Mouse (Mus musculus) forebrain, embryonic 14.5 days (tissue): ENCODE data around the gene Cdc37l1. TPM values are rescaled to one million over a fixed set of nuclear protein-coding genes. Genes with fewer than 3 reads are reported as not detected.

Experiments used
- ATAC-seq: fragments of 200-750 bp; cut with Nextera tagmentation; 2 replicates; pipeline ENCODE4 v1.8.0; 2017; ENCODE audit warnings: mild to moderate bottlenecking, moderate library complexity
- DNase-seq: peaks from one replicate; pipeline ENCODE4 v3.0.0-alpha.2; 2015; ENCODE audit warnings: low spot score
- H3K27ac ChIP-seq: fragments of 300-500 bp; sonication (generic); 2 replicates; pipeline ENCODE4 v1.5.1; 2014; ENCODE audit warnings: low read depth, mild to moderate bottlenecking, control low read depth, low read length, moderate library complexity
- H3K27me3 ChIP-seq: fragments of 300-500 bp; sonication (generic); replicated peaks from 2 replicates; pipeline ENCODE4 v1.6.1; 2014; ENCODE audit warnings: low read length, control low read depth, mixed read lengths; ENCODE audit not compliant: control insufficient read depth, insufficient read depth
- H3K36me3 ChIP-seq: fragments of 300-500 bp; sonication (generic); 2 replicates; pipeline ENCODE4 v1.6.1; 2014; ENCODE audit warnings: low read length, control low read depth; ENCODE audit not compliant: control insufficient read depth, insufficient read depth
- H3K4me1 ChIP-seq: fragments of 300-500 bp; sonication (generic); 2 replicates; pipeline ENCODE4 v1.6.1; 2014; ENCODE audit warnings: antibody characterized with exemption, low read length, control low read depth; ENCODE audit not compliant: control insufficient read depth, insufficient read depth
- H3K4me2 ChIP-seq: fragments of 300-500 bp; sonication (generic); 2 replicates; pipeline ENCODE4 v1.6.1; 2014; ENCODE audit warnings: mild to moderate bottlenecking, control low read depth, low read length
- H3K4me3 ChIP-seq: fragments of 300-500 bp; sonication (generic); 2 replicates; pipeline ENCODE4 v1.5.1; 2014; ENCODE audit warnings: low read depth, low read length, control low read depth
- H3K9ac ChIP-seq: fragments of 300-500 bp; sonication (generic); 2 replicates; pipeline ENCODE4 v1.6.1; 2014; ENCODE audit warnings: mild to moderate bottlenecking, low read length, control low read depth, moderate library complexity
- H3K9me3 ChIP-seq: fragments of 300-500 bp; sonication (generic); replicated peaks from 2 replicates; pipeline ENCODE4 v1.6.1; 2016; ENCODE audit warnings: low read length, control low read depth, mixed read lengths; ENCODE audit not compliant: control insufficient read depth
- WGBS: fragments of 180-500 bp; shearing (Covaris S2); extraction: QIAGEN DNeasy Blood & Tissue Kit; methylation state at CpG from one replicate; pipeline ENCODE4 v1.1.7; 2014; 5-methylcytosine and 5-hydroxymethylcytosine counted together
- polyA plus RNA-seq: library from polyadenylated mRNA; unstranded; fragments of >200 nt; fragmentation: Nextera tagmentation; extraction: Ambion mirVana; gene quantifications from 2 replicates; pipeline ENCODE4 v1.2.1, GENCODE M21; 2014

Gene Cdc37l1
- polyA plus RNA-seq, 1 experiment from 2014 or later, result 42.0 TPM

DNA sequence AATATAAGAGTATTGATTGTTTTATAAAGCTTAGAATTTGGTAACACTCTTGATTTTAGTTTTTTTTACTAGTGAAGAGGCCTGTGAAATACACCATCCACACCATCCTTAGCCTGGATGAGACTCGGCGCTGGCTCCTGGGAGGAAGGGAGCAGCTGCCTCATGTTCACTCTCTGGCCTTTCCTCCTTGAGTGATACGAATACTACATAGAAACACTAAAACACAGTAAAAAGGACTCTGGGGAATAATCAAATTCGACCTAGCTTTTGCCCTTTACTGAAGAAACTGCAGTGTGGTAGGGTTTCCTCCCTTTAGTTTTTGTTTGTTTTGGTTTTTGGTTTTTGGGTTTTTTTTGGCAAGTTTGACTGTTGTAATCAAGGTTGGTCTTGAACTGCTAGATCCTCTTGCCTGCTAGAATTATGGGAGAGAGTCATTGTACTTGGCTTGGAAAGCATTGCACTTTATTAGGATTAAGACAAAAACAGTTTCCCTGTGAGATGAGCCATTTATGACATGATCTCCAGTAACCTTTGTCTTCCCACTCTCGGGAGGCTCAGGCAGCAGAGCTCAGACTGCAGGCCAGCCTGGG is 24.4 kb downstream of the Cdc37l1 start:
- Histone ChIP-seq H3K4me3 (no peak overlapping the region), H3K36me3 (peaks cover 66% of the 10 kb centered on the region), H3K9ac (no peak overlapping the region), H3K4me1 (no peaks in the 10 kb centered on the region), H3K9me3 (no peaks in the 10 kb centered on the region), H3K4me2 (no peak overlapping the region), H3K27me3 (no peaks in the 10 kb centered on the region), H3K27ac (no peak overlapping the region)
- DNase-seq (no peak), ATAC-seq (no peak)
- WGBS, result 89% methylated on average over 5 of the region's 5 CpGs

GRCm38 (mm10) chr19:29015410-29016203 is 25.5 kb downstream of the Cdc37l1 start:
- no peak for ATAC-seq
- Histone ChIP-seq H3K9ac (no peak overlapping the region), H3K36me3 (peaks cover 72% of the 10 kb centered on the region), H3K4me2 (no peak overlapping the region), H3K4me3 (no peak overlapping the region), H3K4me1 (no peaks in the 10 kb centered on the region), H3K9me3 (no peaks in the 10 kb centered on the region), H3K27ac (no peak overlapping the region), H3K27me3 (no peaks in the 10 kb centered on the region)
- 92% methylated on average over 8 of the region's 8 CpGs for WGBS
- DNase-seq, result no peak

DNA sequence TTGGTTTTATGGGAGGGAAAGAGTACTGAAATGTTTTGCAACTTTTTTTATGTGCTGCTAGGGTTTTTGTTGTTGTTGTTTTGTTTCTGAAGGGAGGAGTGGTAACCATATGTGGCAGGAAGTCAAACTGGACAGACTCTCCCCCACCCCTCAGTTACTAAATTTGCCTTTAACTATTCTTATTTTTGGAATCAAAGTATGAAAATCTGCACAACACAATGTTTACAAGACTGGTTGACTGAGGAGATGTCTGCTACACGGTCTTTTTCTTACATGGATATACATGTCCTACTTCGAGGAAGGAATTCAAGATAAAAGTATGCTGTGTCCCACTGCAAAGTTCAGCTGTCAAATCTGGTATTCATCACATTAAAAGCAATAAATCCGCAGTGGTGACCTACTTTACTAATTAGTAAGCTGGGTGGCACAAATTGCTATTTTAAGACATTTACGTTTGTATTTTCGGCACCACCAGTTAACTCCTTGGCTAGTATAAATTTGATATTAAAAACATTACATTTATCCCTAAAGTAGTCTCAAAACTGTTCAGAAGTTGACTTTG is 26.1 kb downstream of the Cdc37l1 start:
- no peak overlapping the region for H3K9ac ChIP-seq
- H3K4me3 ChIP-seq, result no peak overlapping the region
- H3K27ac ChIP-seq, result no peak overlapping the region
- peaks cover 75% of the 10 kb centered on the region for H3K36me3 ChIP-seq
- H3K9me3 ChIP-seq, result no peaks in the 10 kb centered on the region
- DNase-seq, result no peak
- no peak for ATAC-seq
- 92% methylated on average over 5 of the region's 5 CpGs for WGBS
- no peak overlapping the region for H3K4me2 ChIP-seq
- no peaks in the 10 kb centered on the region for H3K27me3 ChIP-seq
- H3K4me1 ChIP-seq, result no peaks in the 10 kb centered on the region

- no peak overlapping the region for H3K4me3 ChIP-seq
- DNase-seq, result no peak
- no peaks in the 10 kb centered on the region for H3K4me1 ChIP-seq
- no peak overlapping the region for H3K4me2 ChIP-seq
- 87% methylated on average over 5 of the region's 5 CpGs for WGBS
- no peak for ATAC-seq
- H3K9me3 ChIP-seq, result no peaks in the 10 kb centered on the region
- H3K36me3 ChIP-seq, result peaks cover 75% of the 10 kb centered on the region
- H3K27me3 ChIP-seq, result no peaks in the 10 kb centered on the region
- H3K27ac ChIP-seq, result no peak overlapping the region
- no peak overlapping the region for H3K9ac ChIP-seq
Measured at GRCm38 (mm10) chr19:29016786-29017185, 26.6 kb downstream of the Cdc37l1 start.

- H3K9me3 ChIP-seq, result no peaks in the 10 kb centered on the region
- no peak overlapping the region for H3K4me3 ChIP-seq
- no peak for ATAC-seq
- WGBS, result 95% methylated on average over 3 of the region's 3 CpGs
- no peaks in the 10 kb centered on the region for H3K27me3 ChIP-seq
- H3K4me2 ChIP-seq, result no peak overlapping the region
- no peak overlapping the region for H3K9ac ChIP-seq
- H3K36me3 ChIP-seq, result peaks cover 71% of the 10 kb centered on the region
- H3K27ac ChIP-seq, result no peak overlapping the region
- H3K4me1 ChIP-seq, result no peaks in the 10 kb centered on the region; the same call in 1 of the 2 replicates
- DNase-seq, result no peak
Measured at GRCm38 (mm10) chr19:29019647-29020046, 29.5 kb downstream of the Cdc37l1 start.

GRCm38 (mm10) chr19:29021754-29022345 is 31.7 kb downstream of the Cdc37l1 start:
- Histone ChIP-seq H3K4me3 (no peak overlapping the region), H3K9ac (no peak overlapping the region), H3K27me3 (no peaks in the 10 kb centered on the region), H3K4me2 (no peak overlapping the region), H3K4me1 (no peaks in the 10 kb centered on the region; the same call in 1 of the 2 replicates), H3K27ac (no peak overlapping the region), H3K36me3 (peaks cover 71% of the 10 kb centered on the region), H3K9me3 (no peaks in the 10 kb centered on the region)
- WGBS, result 91% methylated on average over 7 of the region's 7 CpGs
- no peak for DNase-seq
- ATAC-seq, result no peak

- H3K4me3 ChIP-seq, result no peak overlapping the region
- peak overlapping the region; percentile 10; the same call in 1 of the 2 replicates for H3K27ac ChIP-seq
- no peak overlapping the region for H3K4me2 ChIP-seq
- H3K4me1 ChIP-seq, result no peaks in the 10 kb centered on the region; the same call in 1 of the 2 replicates
- DNase-seq (peak; percentile 51), ATAC-seq (peak; percentile 68)
- peaks cover 57% of the 10 kb centered on the region for H3K36me3 ChIP-seq
- 53% methylated on average over 11 of the region's 11 CpGs for WGBS
- H3K9ac ChIP-seq, result no peak overlapping the region
- H3K9me3 ChIP-seq, result no peaks in the 10 kb centered on the region
- no peaks in the 10 kb centered on the region for H3K27me3 ChIP-seq
Measured at GRCm38 (mm10) chr19:29024391-29024947, 34.3 kb downstream of the Cdc37l1 start.

DNA sequence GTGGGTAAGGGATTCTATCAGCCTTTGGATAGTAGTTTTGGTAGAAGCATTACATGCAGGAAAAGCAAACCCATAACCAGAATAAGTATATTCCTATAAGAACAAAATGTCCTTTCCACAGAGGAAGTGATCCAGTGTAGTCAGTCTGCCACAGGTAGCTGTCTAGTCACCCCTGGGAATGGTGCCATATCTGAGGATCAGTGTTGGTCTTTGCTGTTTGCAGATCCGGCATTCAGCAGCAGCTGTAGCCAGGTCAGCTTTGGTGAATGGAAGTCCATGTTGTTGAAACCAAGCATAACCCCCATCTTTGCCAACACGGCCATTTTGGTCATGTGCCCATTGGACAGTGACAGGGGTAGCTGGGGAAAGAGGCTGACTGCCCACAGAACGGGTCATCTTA is 41.6 kb downstream of the Cdc37l1 start:
- Histone ChIP-seq H3K9me3 (no peaks in the 10 kb centered on the region), H3K27ac (no peak overlapping the region), H3K4me1 (no peaks in the 10 kb centered on the region), H3K36me3 (peaks cover 11% of the 10 kb centered on the region), H3K4me3 (no peak overlapping the region), H3K27me3 (no peaks in the 10 kb centered on the region), H3K4me2 (no peak overlapping the region), H3K9ac (no peak overlapping the region)
- no peak for ATAC-seq
- 90% methylated on average over 3 of the region's 3 CpGs for WGBS
- no peak for DNase-seq
